Mouse (Mus musculus): Measurements from ENCODE around the gene Gm10135. TPM values are rescaled to one million over a fixed set of nuclear protein-coding genes. Genes with fewer than 3 reads are reported as not detected.

Gene Gm10135
- polyA plus RNA-seq, 1 experiment from 2014 or later, result not detected

DNA sequence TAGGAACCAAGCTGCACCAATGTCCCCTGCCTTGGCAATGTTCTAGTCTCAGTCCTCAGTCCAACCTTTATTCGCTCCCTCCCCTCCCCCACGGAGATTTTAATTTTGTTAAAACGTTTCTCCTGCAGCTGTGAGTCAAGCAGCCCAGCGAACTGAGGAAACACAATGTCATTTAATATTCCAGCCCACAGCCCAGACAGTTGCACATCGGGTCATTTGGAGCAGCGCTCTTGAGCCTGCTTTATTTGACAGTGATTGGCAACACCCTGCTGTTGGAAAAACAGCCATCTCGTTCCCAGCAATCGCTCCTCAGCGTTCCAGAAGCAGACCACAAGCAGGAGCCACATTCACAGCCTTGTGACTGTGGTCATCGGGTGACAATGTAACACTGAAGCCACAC, 20.9 kb upstream of the Gm10135 start:
- DNase-seq, result no peak
- H3K9ac ChIP-seq, result no peak overlapping the region
- 54% methylated on average over 10 of the region's 10 CpGs for WGBS (ENCODE audit: insufficient replicate concordance)

GRCm38 (mm10) chr5:72994928-72995327, 20.4 kb upstream of the Gm10135 start:
- H3K9ac ChIP-seq, result no peak overlapping the region
- H3K36me3 ChIP-seq, result no peaks in the 10 kb centered on the region
- WGBS (ENCODE audit: insufficient replicate concordance), result 58% methylated on average over 2 of the region's 2 CpGs
- no peak for DNase-seq
- H3K9me3 ChIP-seq (replicated peaks), result no peaks in the 10 kb centered on the region
- no peak overlapping the region for H3K4me2 ChIP-seq
- no peaks in the 10 kb centered on the region for H3K4me1 ChIP-seq (replicated peaks)
- no peaks in the 10 kb centered on the region for H3K27me3 ChIP-seq
- ATAC-seq (ENCODE audit: low read depth), result no peak
- no peak overlapping the region for H3K27ac ChIP-seq
- no peak overlapping the region for H3K4me3 ChIP-seq (replicated peaks)

More for the DNA sequence above, 20.9 kb upstream of the Gm10135 start:
- Histone ChIP-seq H3K9me3 (replicated peaks) (no peaks in the 10 kb centered on the region), H3K4me2 (no peak overlapping the region), H3K36me3 (no peaks in the 10 kb centered on the region), H3K4me3 (replicated peaks) (no peak overlapping the region), H3K27ac (no peak overlapping the region), H3K4me1 (replicated peaks) (no peaks in the 10 kb centered on the region), H3K27me3 (no peaks in the 10 kb centered on the region)
- no peak for ATAC-seq (ENCODE audit: low read depth)

DNA sequence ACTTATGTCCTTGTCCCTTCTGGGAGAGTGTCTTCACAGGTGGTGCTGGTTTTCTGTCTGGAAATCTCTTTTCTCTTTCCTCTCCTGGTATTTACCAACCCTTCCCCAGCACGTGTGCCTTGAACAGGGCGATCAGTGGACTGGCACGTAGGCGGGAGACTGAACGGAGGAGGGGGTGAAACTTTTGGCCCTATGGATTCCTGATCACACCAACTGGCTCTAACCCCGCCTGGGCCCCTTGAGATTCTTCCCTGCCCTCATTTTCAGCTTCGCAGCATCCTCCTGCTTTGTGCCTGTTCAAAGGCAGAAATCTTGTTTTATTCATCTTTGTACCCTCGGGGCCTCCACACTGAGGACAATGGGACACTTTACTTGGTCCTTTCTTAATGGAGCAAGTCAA, 19.9 kb upstream of the Gm10135 start:
- H3K9me3 ChIP-seq (replicated peaks), result no peaks in the 10 kb centered on the region
- no peaks in the 10 kb centered on the region for H3K4me1 ChIP-seq (replicated peaks)
- no peak overlapping the region for H3K9ac ChIP-seq
- DNase-seq (no peak), ATAC-seq (ENCODE audit: low read depth) (no peak)
- 60% methylated on average over 8 of the region's 8 CpGs for WGBS (ENCODE audit: insufficient replicate concordance)
- H3K36me3 ChIP-seq, result no peaks in the 10 kb centered on the region
- H3K27me3 ChIP-seq, result no peaks in the 10 kb centered on the region
- no peak overlapping the region for H3K4me2 ChIP-seq
- no peak overlapping the region for H3K27ac ChIP-seq
- H3K4me3 ChIP-seq (replicated peaks), result no peak overlapping the region

- ATAC-seq (ENCODE audit: low read depth) (no peak), DNase-seq (no peak)
- H3K27me3 ChIP-seq, result no peaks in the 10 kb centered on the region
- no peaks in the 10 kb centered on the region for H3K36me3 ChIP-seq
- H3K4me3 ChIP-seq (replicated peaks), result no peak overlapping the region
- H3K4me1 ChIP-seq (replicated peaks), result no peaks in the 10 kb centered on the region
- H3K4me2 ChIP-seq, result no peak overlapping the region
- WGBS (ENCODE audit: insufficient replicate concordance), result 51% methylated on average over 1 of the region's 1 CpGs
- H3K27ac ChIP-seq, result no peak overlapping the region
- H3K9ac ChIP-seq, result no peak overlapping the region
- H3K9me3 ChIP-seq (replicated peaks), result no peaks in the 10 kb centered on the region
Observed at GRCm38 (mm10) chr5:72992474-72992873, 18.0 kb upstream of the Gm10135 start.

DNA sequence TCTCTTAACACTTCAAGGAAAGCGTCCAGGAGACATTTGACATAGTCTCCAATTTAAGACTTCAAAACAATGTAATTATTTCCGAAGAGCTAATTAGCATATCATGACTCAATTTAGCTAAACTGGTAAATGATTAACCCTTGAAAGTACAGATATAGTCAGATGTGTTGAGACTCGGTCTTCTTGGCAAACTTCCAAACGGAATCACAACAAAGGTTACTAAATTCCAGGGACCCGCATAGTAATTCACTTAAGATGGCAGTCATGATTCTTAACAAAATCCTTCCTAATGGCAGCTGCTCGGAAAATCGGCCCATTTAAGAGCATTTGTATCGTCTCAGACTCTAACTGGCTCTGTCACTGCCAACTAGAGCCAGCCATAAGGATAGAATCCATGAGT, 15.3 kb upstream of the Gm10135 start:
- Histone ChIP-seq H3K9me3 (replicated peaks) (no peaks in the 10 kb centered on the region), H3K36me3 (no peaks in the 10 kb centered on the region), H3K9ac (no peak overlapping the region), H3K4me3 (replicated peaks) (no peak overlapping the region), H3K27me3 (no peaks in the 10 kb centered on the region), H3K4me1 (replicated peaks) (no peaks in the 10 kb centered on the region), H3K4me2 (no peak overlapping the region), H3K27ac (no peak overlapping the region)
- ATAC-seq (ENCODE audit: low read depth), result no peak
- WGBS (ENCODE audit: insufficient replicate concordance), result 68% methylated on average over 8 of the region's 8 CpGs
- no peak for DNase-seq

DNA sequence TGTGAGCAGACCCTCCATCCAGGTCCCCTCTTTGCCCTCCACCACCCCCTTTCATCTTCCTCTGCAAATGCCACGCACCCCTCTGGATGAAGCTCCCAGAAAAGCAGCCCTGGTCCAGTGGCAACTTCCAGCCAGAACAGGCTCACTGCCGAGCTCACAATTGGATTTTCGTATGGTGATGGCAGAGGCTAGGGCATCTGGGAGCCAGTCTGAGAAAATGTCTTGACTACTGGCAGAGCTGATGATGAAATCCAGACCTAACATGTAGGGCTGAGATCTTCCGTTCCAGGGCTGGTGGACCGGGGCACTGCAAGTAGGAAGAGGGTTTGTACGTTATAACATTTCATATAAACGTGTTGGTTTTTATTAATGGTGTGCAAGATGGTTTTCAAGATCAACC, 13.3 kb upstream of the Gm10135 start:
- no peak for DNase-seq
- Histone ChIP-seq H3K9ac (no peak overlapping the region), H3K36me3 (no peaks in the 10 kb centered on the region), H3K9me3 (replicated peaks) (no peaks in the 10 kb centered on the region), H3K4me3 (replicated peaks) (no peak overlapping the region), H3K27me3 (no peaks in the 10 kb centered on the region), H3K4me1 (replicated peaks) (no peaks in the 10 kb centered on the region), H3K27ac (no peak overlapping the region), H3K4me2 (no peak overlapping the region)
- no peak for ATAC-seq (ENCODE audit: low read depth)
- WGBS (ENCODE audit: insufficient replicate concordance), result 70% methylated on average over 7 of the region's 7 CpGs

DNA sequence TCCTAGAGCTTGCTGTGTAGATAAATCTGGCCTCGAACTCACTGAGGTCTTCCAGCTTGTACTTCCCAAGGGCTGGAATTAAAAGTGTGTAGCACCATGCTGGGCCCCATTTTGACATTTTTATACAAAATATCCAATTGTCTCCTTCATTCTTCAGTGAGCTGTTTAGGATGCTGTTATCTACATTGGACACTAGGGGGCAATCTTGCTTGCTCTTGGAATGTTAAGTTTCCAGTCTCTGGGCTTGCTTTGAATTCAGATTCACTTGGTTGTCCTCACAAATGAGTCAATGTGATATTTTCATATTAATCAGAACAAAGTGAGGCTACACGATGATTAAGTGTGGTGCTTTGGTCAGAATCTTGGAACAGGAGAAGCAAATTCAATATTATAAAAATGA, 9.6 kb upstream of the Gm10135 start:
- Histone ChIP-seq H3K27me3 (no peaks in the 10 kb centered on the region), H3K4me3 (replicated peaks) (no peak overlapping the region), H3K9me3 (replicated peaks) (no peaks in the 10 kb centered on the region), H3K36me3 (0 out of 2 replicates have a peak, but pooled peaks cover 5% of the 10 kb centered on the region), H3K4me2 (no peak overlapping the region), H3K9ac (no peak overlapping the region), H3K27ac (no peak overlapping the region), H3K4me1 (replicated peaks) (no peaks in the 10 kb centered on the region)
- 5% methylated on average over 2 of the region's 2 CpGs for WGBS (ENCODE audit: insufficient replicate concordance)
- no peak for DNase-seq
- ATAC-seq (ENCODE audit: low read depth), result no peak

DNA sequence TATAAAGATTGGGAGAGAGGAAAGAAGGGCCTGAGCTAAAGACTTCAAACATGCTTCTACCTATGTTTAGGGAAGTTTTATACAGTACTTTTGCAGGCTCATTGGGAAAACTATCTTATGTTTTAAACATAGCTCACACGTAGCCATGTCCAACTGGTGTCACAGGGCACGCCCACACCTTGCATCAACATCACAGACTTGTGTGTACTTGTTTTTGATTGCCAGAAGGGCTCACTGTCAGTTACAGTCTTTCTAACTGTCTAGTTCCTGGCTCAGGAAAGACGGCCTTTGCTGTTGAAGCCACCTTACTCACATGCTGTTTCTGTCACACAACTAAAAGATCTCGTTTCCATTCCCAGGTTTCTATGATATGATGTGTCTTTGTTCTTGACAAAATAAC, 2.0 kb upstream of the Gm10135 start:
- Histone ChIP-seq H3K27ac (no peak overlapping the region), H3K9me3 (replicated peaks) (no peaks in the 10 kb centered on the region), H3K4me3 (replicated peaks) (no peak overlapping the region), H3K27me3 (no peaks in the 10 kb centered on the region), H3K4me2 (no peak overlapping the region), H3K36me3 (peaks cover 22% of the 10 kb centered on the region), H3K9ac (no peak overlapping the region), H3K4me1 (replicated peaks) (no peaks in the 10 kb centered on the region)
- DNase-seq (no peak), ATAC-seq (ENCODE audit: low read depth) (no peak)
- 69% methylated on average over 4 of the region's 4 CpGs for WGBS (ENCODE audit: insufficient replicate concordance)

DNA sequence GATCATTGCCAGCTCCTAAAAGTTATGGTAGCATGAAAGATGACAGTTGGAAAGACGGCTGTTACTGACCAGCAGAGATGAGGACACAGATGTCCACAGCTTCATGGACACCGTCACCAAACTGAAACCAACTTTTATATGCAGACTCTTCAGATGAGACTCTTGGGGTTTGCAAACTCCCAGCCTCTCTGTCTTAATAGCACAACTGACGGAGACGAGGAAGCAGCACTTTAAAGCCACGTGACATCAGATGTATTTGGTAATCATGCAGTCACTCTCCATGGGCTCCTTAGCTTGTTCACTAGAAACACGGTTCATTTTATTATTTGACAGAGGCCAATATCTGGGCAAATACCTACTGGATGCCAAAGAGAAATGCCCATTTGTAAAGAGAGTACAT, 1.5 kb upstream of the Gm10135 start:
- ATAC-seq (ENCODE audit: low read depth), result no peak
- no peak overlapping the region for H3K4me2 ChIP-seq
- H3K4me3 ChIP-seq (replicated peaks), result no peak overlapping the region
- WGBS (ENCODE audit: insufficient replicate concordance), result 83% methylated on average over 6 of the region's 6 CpGs
- H3K9me3 ChIP-seq (replicated peaks), result no peaks in the 10 kb centered on the region
- no peaks in the 10 kb centered on the region for H3K4me1 ChIP-seq (replicated peaks)
- H3K36me3 ChIP-seq, result peaks cover 22% of the 10 kb centered on the region
- H3K9ac ChIP-seq, result no peak overlapping the region
- H3K27ac ChIP-seq, result no peak overlapping the region
- no peaks in the 10 kb centered on the region for H3K27me3 ChIP-seq
- DNase-seq, result no peak

GRCm38 (mm10) chr5:72972934-72973333, 1.6 kb downstream of the Gm10135 start:
- Histone ChIP-seq H3K4me2 (no peak overlapping the region), H3K36me3 (peaks cover 16% of the 10 kb centered on the region), H3K4me3 (replicated peaks) (no peak overlapping the region), H3K4me1 (replicated peaks) (no peaks in the 10 kb centered on the region), H3K9ac (no peak overlapping the region), H3K27me3 (no peaks in the 10 kb centered on the region), H3K9me3 (replicated peaks) (no peaks in the 10 kb centered on the region), H3K27ac (no peak overlapping the region)
- 75% methylated on average over 5 of the region's 5 CpGs for WGBS (ENCODE audit: insufficient replicate concordance)
- no peak for DNase-seq
- ATAC-seq (ENCODE audit: low read depth), result no peak

DNA sequence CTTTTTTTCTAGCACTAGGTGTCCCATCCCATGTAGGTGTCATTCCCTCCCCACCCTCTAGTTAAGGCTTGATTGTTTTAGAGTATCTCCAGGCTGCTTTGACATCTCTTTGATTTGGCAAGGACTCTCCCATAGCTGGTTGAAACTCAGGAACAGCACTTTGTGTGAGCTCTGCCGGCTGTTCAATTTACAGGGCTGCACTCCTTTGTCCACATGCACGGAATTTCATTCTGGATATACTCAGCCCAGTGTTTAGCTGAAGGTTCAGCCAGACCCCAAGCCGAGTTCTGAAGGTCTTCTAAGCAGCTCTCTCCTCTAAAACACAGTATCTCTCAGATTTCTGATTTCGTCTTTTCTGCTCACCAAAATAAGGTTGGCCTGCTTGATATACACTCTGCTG, 2.1 kb downstream of the Gm10135 start:
- no peak overlapping the region for H3K9ac ChIP-seq
- no peaks in the 10 kb centered on the region for H3K27me3 ChIP-seq
- no peaks in the 10 kb centered on the region for H3K9me3 ChIP-seq (replicated peaks)
- H3K4me2 ChIP-seq, result no peak overlapping the region
- WGBS (ENCODE audit: insufficient replicate concordance), result 72% methylated on average over 4 of the region's 4 CpGs
- H3K4me3 ChIP-seq (replicated peaks), result no peak overlapping the region
- peaks cover 15% of the 10 kb centered on the region for H3K36me3 ChIP-seq
- H3K27ac ChIP-seq, result no peak overlapping the region
- ATAC-seq (ENCODE audit: low read depth), result no peak
- no peak for DNase-seq
- H3K4me1 ChIP-seq (replicated peaks), result no peaks in the 10 kb centered on the region

GRCm38 (mm10) chr5:72965706-72966105, 8.8 kb downstream of the Gm10135 start:
- Histone ChIP-seq H3K27ac (no peak overlapping the region), H3K9ac (no peak overlapping the region), H3K9me3 (replicated peaks) (no peaks in the 10 kb centered on the region), H3K4me1 (replicated peaks) (no peaks in the 10 kb centered on the region), H3K4me3 (replicated peaks) (no peak overlapping the region), H3K27me3 (no peaks in the 10 kb centered on the region), H3K36me3 (0 out of 2 replicates have a peak, but pooled peaks cover 5% of the 10 kb centered on the region), H3K4me2 (no peak overlapping the region)
- DNase-seq, result no peak
- no peak for ATAC-seq (ENCODE audit: low read depth)
- WGBS (ENCODE audit: insufficient replicate concordance), result 66% methylated on average over 3 of the region's 3 CpGs
